Mouse (Mus musculus): Measurements from ENCODE around the gene Mfsd4b1.

DNA sequence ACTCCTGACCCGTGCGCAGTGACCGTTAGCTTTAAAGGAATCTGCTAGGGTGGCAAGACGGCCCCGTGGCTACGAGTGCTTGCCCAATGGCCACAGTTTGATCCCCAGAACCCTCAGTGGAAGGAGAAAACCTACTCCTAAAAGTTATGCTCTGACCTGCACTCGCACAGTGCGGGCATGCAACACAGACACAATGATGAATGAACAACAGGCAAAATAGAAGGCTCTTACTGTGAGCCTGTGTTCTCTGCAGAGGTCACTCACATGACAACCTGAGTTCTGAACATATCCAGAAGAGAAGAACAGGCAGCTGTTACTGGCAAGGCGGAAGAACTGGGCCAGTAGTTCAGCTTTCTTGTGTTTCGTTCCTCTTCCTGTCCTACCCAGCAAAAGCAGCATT lies 43.5 kb upstream of the Mfsd4b1 start:
- TF ChIP-seq CTCF (IDR thresholded peaks at IDR 0.05; ENCODE audit: low read depth, low read length) = no peak
- no peak for TF ChIP-seq POLR2A (IDR thresholded peaks at IDR 0.05; ENCODE audit: insufficient read depth, low read length)
- TF ChIP-seq EP300 (IDR thresholded peaks at IDR 0.05; ENCODE audit: insufficient read depth, low read depth, low read length) = no peak

Measured in ES-Bruce4 (cell line).